Mouse (Mus musculus) spleen, adult 2 months (tissue): Measurements from ENCODE around the gene Lzts3.

Experiments
- CTCF ChIP-seq: fragments of 200-500 bp; IDR thresholded peaks from 2 replicates; pipeline ENCODE4 v1.5.1; 2011; ENCODE audit warnings: mild to moderate bottlenecking, inconsistent platforms; ENCODE audit not compliant: insufficient read depth, insufficient read length, insufficient replicate concordance; ENCODE audit errors: extremely low read depth
- POLR2A ChIP-seq: fragments of 200-500 bp; IDR thresholded peaks from 2 replicates; pipeline ENCODE4 v1.6.1; 2011; ENCODE audit warnings: low read depth, low read length, inconsistent platforms

GRCm38 (mm10) chr2:130653303-130653702, 10.7 kb upstream of the Lzts3 start:
- TF ChIP-seq CTCF, result no peak
- no peak for TF ChIP-seq POLR2A
